Mouse (Mus musculus): ENCODE results near the gene Zdhhc13.

Zdhhc13 gene

DNA sequence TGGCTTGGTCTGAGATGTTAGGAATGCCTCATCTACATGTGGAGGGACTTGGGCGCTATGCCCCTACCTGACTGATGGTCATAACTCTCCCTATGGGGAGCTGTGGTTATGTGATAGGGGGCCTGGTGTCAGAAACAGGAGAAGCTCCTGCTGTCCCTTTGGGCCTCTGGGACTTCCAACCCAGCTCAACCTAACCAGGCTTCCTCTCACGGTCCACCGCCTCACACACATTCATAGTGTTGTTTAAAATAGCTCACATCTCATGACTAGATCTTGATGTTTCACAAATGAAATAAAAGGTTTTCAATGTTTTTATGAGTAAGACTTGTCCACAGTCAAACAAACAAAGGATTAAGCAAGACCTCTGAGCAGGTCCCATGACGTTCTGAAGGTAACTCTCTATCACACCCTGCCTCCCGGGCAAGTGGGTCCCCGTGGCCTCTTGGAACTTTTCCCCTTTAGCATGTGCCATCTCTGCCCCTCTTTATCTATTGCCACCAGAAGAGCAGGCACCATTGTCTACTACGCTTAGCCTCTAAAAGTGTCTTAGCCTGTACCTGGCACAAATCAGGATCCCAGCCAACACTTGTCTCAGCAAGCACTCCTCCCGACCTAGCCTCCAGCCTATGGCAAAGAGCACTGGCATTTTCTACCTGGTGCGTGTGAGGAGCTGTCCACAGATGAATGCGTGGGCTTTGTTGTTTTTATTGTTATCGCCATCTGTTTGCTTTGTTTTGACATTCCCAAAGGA is 3.9 kb upstream of the Zdhhc13 start:
- in situ Hi-C loops (cut with MboI, MseI) = loop anchor here (5.0 kb wide), 2 partner anchors 33 to 987 kb away; no protein-coding TSS in a partner anchor

DNA sequence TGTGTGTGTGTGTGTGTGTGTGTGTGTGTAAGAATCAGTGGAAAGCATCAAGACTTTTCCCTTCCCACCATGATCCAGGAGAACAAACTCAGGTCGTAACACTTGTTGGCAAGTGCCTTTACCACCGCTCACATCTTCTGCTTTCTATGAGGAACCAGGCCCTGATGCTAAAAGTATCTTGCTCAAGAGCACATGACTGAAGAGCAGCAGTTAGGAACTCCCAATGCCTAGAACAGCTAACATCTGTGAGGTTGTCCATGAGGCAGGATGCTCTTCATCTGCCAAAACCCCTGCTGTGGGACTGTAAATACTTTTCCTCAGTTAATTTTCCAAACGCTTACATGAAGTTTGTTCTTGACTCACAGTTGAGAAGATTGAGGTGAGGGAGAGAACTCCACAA is 455 bp upstream of the Zdhhc13 start:
- in situ Hi-C loops (cut with MboI, MseI) = loop anchor here (5.0 kb wide), 2 partner anchors 36 to 984 kb away; no protein-coding TSS in a partner anchor

DNA sequence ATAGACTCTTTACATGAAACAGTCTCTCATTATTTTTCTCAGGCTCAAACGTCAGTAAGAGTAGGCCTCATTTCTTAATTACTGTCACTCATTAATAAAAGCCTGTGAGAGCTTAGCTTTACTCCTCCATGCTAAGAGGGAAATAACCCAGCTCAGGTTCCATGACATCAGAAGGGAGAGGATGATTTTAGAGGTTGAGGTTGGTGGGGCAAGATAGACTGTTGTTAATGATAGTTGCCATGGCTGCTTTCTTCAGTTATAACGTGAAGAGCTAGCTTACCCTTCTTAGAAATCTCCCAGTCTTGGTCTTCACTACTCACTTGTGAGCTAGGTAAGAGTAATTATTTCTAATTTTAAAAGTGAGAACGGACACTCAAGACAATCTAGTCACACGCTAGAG is 1.3 kb downstream of the Zdhhc13 start:
- in situ Hi-C loops (cut with MboI, MseI) = no loop called here

DNA sequence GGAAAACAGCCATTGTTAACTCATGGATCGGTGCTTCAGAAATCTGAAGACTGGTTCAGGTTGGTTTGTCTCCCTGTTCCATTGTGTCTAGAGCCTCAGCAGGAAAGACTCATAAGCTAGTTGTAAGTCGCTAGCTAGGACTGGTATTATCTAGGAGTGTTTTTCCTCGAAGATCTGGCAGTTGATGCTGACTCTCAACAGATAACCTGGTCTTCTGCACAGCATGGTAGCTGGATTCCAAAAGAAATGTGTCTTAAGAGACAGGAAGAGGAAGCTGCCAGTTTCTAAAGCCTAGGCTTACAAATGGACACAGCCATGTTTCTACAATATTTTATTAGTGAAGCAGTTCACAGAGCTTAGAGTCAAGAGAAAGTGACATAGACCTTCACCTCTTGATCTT is 2.6 kb downstream of the Zdhhc13 start:
- in situ Hi-C loops (cut with MboI, MseI) = no loop called here

DNA sequence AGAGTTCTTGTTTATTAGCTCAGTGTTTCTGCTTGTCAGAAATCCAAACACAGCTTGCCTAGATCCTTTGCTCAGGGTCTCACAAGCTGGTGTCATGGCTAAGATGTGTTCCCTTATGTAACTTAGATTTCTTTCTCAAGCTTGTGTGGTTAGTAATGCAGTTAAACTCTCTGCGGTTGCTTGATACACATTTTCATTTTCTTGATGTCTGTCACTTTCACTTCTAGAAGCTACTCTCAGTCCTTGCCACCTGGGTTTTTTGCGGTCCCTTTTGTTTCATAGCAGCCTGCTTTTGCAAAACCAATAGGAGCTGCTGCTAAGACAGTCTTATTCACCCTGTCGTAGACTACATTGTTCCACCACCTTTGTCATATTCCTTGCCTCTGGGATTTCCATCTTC is 6.3 kb downstream of the Zdhhc13 start:
- in situ Hi-C loops (cut with MboI, MseI) = no loop called here

DNA sequence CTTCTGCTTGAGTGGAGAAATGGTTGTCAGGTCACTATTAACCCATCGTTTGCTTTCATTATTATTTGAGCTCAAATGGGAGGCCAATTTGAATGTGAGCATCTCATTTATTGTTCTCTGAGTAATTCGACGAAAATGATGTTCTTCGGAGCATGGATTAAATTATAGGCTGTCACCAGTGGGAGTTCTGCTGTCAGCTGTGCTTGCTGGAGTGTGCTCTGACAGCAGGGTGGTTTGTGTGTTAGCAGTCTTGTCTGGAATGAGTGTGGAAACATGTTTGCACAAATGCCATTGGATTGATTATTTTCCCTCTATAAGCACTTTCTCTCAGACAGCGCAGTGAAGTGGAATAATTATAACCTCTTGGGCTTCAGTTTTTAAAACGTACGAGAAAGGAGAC is 14.6 kb downstream of the Zdhhc13 start:
- in situ Hi-C loops (cut with MboI, MseI) = no loop called here

DNA sequence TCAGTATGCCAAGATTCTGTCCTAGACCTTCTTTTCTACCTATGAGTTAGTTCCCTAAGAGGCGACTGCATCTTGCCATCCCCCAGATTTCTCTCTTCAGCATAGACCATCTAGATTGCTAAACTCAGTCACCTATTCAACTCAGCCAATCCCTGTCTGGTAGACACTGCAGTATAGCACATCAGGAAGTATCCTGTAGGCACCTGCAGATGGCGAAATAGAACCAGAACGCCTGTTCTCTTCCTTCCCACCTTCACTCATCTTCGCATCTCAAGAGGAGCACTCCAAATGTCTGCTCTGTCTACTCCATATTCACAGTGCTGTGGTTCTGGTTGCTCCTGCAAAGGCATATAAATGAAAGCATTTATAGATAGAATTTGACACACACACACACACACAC is 17.8 kb downstream of the Zdhhc13 start:
- in situ Hi-C loops (cut with MboI, MseI) = no loop called here

DNA sequence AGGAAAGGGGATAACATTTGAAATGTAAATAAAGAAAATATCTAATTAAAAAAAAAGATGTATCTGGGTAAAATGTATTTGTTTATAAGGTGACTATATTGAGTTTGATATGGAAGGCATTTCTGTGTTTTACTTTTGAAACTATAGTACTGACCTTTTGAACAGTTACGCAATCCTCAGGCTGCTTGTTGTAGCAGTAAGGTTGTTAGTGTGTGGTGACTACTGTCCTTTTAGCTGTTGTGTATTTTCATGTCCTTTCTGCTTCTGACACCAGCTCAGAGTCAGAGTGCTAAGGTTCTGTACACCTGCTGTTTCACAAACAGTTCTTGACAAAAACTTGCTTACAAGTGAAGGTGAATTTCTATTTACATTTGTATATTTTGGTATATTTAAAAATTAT is 21.8 kb downstream of the Zdhhc13 start:
- in situ Hi-C loops (cut with MboI, MseI) = no loop called here

DNA sequence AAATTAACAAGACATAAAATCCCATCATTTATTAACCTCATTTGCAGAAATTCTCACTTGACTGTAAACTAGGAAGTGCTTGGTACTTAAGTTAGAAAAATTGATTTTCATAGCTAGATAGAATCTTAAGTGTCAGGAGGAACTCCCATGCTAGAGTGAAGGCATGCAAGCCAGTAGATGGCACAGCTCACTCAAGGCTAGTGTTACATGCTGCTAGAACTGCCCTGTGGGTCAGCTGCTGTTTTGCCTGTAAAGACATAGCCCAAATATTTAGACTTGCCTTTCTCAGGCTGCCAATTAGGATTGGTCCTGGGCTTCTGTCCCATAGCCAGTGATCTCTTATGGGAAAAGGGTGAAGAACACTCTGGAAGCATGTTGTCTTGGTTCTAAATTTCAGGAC is 23.6 kb downstream of the Zdhhc13 start:
- in situ Hi-C loops (cut with MboI, MseI) = no loop called here

DNA sequence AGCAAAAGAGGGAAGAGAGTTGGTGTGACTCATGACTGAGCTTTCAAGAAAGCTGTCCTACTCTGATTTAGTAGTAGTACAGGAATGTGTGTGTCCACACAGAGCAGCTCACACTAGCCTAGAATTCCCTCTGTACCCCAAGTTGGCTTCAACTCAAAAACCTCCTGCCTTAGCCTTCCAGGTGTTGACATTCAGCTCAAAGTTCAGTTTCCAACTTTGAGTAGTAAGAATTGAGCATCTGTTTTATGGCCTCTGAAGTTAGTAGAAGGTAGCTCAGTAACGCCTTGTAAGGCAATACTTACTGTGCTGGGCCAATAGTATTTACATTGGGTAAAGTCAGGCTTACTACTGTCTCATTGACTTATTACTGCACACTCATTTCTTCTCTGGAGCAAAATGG is 24.8 kb downstream of the Zdhhc13 start:
- in situ Hi-C loops (cut with MboI, MseI) = no loop called here

DNA sequence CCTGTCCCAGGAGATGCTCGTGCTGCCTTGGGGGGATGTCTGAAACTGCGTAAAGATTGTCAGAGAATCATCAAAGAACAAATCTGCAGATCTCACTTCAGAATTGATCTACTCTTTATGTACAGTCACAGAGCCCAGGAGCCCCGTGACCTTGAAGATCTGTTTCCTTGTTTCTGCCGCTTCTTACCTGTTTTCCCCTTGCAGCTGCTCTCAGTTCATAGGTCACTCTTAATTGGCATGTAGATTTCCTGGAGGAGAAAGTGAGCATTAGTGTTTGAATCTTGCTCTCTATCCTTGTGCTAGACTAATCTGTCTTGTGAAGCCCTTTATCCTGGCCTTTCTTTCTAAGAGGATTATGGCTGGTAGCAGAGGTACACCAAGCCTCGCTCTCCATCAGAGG is 32.9 kb downstream of the Zdhhc13 start:
- in situ Hi-C loops (cut with MboI, MseI) = no loop called here

DNA sequence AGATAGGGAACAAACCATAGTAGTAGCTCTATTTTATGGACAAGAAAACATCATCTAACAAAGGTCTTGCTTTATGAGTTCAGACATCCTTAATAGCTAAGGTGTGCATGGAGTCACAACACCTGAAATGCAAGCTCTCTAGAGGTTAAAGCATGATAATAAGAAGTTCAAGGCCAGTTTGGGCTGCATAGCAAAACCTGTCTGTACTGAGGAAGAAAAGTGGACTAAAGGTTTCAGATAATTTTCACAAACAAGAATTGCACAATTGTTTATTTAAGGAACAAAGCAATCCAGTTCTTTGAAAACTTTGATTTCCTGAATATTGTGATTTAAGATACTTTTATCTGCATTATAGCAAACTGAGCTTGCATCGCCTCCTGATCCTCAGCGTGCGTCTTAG is 34.8 kb downstream of the Zdhhc13 start:
- in situ Hi-C loops (cut with MboI, MseI) = no loop called here

DNA sequence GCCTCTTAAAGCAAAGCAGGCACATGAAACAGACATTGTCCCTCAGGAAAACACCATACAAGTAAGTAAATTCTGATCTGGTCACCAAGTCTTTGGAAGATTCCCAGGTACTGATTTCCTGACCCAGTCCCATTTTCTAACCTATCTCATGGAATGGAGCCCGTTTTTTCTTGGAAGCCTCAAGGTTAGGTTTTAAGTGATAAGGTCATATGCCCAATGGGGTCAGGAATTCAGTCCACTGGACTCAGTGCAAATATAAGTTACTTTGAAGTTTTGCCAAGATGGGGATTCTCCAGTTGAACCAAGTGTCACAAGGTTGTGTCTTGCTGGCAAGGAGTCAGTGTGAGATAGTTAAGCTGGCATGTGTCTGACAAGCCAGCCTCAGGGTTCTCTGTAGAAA is 35.9 kb downstream of the Zdhhc13 start:
- in situ Hi-C loops (cut with MboI, MseI) = no loop called here

DNA sequence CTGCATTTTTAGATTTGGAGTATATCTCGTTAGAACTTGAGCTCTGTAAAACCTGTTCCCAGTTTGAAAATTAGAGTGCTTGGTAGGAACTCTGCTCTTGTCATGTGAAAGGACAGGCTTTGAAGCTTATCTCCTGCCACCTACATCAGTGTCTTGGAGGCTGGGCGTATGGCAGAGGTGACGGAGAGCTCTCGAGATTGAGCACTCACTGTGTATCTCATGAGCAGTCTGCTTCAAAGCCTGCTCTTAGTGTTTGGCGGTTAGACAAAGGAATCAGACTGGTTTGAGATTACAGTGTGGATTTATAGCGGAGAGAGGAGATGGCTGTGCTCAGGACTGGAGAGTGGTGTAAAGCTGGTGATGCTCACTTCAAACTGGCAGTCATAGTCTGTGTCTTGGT is 36.4 kb downstream of the Zdhhc13 start:
- in situ Hi-C loops (cut with MboI, MseI) = no loop called here

DNA sequence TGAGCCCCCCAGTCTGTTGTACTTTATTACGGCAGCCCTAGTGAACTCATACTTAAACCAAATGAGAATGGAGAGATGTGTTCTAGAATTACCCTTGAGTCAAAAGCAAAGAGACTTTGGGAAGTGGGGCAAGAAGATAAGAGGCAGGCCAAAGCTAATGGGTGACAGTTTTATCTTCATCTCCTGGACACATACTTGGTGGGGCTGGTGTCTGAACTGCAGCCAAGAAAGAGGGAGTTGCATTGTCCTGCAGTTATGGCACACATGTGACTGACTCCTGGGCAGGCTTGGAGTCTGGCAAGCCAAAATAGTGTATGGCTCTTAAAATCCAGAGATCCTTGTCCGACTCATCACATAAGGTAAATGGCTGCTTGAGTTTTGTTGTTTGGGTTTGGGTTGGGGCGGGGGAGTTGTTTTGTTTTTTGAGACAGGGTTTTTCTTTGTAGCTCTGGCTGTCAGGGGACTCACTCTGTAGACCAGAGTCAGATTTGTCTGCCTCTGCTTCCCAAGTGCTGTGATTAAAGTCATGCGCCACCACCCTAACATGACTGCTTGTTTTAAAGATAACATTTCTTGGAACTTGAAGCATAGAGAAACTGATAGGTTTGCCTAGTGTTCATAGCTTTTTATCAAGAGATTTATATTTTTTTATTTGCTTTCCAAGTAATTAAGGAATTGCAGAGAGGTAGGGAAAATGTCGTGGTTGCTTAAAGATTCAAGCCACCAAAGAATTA is 40.5 kb downstream of the Zdhhc13 start:
- in situ Hi-C loops (cut with MboI, MseI) = no loop called here

DNA sequence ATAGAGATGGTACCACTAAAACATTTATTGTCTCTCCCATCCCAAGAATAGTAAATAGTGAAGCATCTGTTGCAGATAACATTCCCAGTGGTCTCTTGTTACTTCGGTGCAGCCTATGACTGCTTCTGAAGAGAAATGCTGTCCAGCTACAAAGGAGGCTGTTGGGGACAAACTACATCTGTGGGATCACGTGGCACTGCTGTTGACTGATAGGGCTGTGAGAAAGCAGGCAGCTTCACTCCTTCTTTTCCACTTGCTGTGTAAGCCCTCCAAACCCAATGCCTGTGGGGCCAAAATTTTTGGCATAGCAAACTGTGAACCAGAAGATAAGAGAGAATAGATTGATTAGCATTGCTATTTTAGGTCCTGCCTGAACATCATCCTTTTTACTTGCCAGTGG is 41.6 kb downstream of the Zdhhc13 start:
- in situ Hi-C loops (cut with MboI, MseI) = no loop called here

DNA sequence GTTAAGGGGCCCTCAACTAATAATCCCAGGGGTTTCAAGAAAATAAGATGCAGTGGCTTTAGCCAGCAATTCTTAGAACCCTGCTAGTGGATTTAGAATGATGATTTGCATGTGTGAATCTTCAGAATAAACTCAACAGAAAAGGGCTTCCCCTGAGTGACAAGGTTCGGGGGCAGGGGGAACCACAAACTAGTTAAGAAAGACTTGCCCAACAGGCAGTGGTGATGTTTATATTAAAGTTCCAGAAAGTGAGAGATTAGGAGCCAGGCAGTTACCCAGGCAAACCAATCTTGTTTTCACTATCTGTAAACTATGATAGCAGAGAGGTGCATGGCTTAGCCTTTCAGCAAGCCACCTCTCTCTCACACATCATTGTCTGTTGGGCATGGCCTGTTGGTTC is 43.9 kb downstream of the Zdhhc13 start:
- in situ Hi-C loops (cut with MboI, MseI) = no loop called here

DNA sequence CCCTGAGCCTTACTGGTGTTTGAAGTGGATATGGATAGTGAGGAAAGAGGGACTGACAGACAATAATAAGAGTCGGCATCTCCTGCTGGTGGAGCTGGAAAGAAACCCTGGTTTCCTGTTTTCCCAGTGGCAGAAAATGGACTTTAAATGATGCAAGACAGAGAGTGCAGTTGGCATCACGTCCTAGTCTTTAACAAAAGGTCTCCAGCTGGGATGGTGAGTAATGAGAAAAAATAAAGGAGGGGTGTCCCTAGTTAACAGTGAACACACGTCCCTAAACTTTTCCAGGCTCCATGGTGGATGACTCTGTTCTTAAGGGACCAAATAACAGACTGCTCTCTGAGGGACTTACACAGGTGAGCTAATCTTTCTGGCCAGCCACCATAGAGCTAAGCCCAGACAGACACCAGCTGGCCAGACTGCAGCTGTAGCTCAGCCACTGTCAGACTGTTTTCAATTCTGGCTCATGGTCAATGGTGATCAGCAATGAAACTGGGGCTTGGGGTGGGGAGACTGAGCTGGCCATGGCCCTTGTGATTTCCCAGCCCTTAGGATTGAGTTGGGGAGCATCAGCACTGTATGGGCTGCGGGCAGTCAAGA is 45.7 kb downstream of the Zdhhc13 start:
- in situ Hi-C loops (cut with MboI, MseI) = no loop called here

DNA sequence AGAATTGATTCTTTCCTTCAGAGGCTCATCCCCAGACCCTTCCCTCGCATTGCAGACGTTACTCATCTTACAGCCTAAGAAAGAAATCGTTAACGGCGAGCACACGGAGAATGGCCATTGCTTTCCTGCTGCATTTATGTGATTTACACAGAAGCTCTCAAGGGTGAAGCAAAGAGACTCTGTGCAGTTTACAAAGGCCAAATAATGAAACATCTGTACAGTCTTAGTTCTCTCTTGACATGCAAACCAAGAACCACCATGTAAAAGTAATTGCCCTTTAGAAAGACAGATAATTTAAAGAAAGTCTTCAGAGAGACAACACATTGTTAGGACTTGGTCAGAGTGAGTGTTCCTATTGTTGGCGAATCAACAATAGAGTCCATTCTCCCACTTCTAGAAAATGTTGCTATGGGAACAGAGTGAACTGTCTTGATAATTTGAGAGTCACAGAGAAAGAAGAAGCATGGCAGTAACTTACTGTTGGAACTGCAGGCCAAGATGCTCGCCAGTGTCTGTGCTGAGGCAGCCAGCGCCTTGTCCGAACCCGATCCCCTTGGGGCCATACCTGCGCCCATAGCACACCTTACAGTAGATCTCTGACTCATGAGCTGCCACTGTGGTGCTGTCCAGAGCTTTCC is 46.3 kb downstream of the Zdhhc13 start:
- in situ Hi-C loops (cut with MboI, MseI) = no loop called here

DNA sequence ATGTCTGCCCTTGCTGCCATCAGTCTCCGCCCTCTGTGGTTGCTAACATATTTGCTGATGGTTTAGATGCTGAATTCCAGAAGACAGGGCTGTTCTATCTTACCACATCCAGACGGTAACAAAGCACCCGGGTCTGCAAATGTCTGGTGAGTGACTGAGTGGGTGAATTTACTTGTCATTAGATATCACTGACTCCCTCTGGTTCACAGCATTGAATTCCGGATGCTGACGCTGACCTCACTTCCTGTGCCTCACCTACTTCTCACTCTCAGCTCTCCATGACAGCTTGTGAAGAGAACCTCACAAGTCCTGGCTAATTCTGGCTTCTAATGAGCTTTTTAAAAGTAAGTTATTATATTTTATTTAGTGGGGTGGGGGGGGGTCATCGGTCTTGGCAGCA is 48.1 kb downstream of the Zdhhc13 start:
- in situ Hi-C loops (cut with MboI, MseI) = no loop called here

DNA sequence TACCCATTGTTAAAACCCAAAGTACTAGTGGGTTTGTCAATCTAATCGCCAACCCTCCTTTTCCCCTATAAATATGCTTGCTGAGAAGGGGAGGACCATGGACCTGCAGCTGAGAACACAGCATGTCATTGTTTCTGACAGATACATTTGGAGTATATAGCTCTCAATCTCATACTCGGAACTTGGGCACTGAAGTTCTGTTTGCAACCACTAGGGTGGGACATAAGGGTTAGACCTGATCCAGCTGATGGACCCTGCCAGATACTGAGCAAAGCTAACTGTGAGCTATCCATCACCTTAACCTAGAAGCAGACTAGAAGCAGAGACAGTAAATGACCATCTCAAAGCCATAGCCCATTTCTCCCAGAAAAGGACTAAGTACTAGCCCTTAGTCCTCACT is 49.6 kb downstream of the Zdhhc13 start:
- in situ Hi-C loops (cut with MboI, MseI) = no loop called here

DNA sequence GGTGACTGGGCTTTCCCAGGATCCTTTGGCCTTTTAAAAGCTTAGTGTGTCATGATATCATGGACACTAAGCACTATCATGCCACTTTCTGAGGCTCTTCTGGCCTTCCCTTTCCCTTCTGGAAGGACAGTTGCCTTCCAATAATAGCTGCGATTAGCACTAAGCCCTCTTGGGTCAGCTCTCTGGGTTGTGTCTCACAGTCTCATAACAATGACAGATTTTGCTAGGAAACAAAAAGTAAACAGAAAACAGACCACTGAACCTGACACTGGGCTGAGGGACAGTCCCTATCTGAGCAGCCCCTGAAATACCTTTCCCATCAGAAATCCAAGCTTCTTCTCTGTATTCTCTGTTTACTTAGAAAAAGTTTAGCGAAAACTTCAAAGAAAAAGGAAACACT is 51.7 kb downstream of the Zdhhc13 start:
- in situ Hi-C loops (cut with MboI, MseI) = no loop called here

Measured in regulatory T cell (primary cell).